Mouse (Mus musculus) liver, adult 2 months (tissue): ENCODE measurements around the gene Ubr4. TPM values are rescaled to one million over a fixed set of nuclear protein-coding genes. Genes with fewer than 3 reads are reported as not detected.

Experiments
- DNase-seq: peaks from one replicate; pipeline ENCODE4 v3.0.0-alpha.2; 2011; ENCODE audit warnings: low read depth, low spot score; ENCODE audit errors: extremely low read depth
- H3K27ac ChIP-seq: fragments of 200-500 bp; replicated peaks from 2 replicates; pipeline ENCODE4 v1.5.1; 2012; ENCODE audit warnings: low read depth, mild to moderate bottlenecking, control low read depth, inconsistent platforms, low read length; ENCODE audit not compliant: insufficient read depth
- H3K27me3 ChIP-seq: fragments of 200-500 bp; 2 replicates; pipeline ENCODE4 v1.6.1; 2012; ENCODE audit warnings: mild to moderate bottlenecking, moderate library complexity, low read length, inconsistent platforms; ENCODE audit not compliant: control insufficient read depth, insufficient read depth
- H3K36me3 ChIP-seq: fragments of 200-500 bp; 2 replicates; pipeline ENCODE4 v1.6.1; 2012; ENCODE audit warnings: low read length, inconsistent platforms; ENCODE audit not compliant: control insufficient read depth, insufficient read depth
- H3K4me1 ChIP-seq: fragments of 200-500 bp; 2 replicates; pipeline ENCODE4 v1.6.1; 2011; ENCODE audit warnings: low read length; ENCODE audit not compliant: control insufficient read depth, insufficient read depth
- H3K4me3 ChIP-seq: fragments of 200-500 bp; 2 replicates; pipeline ENCODE4 v1.5.1; 2011; ENCODE audit warnings: low read depth, mild to moderate bottlenecking, control low read depth, low read length, moderate library complexity; ENCODE audit not compliant: insufficient read depth
- H3K79me2 ChIP-seq: fragments of 200-500 bp; 2 replicates; pipeline ENCODE4 v1.6.1; 2012; ENCODE audit warnings: inconsistent platforms, mild to moderate bottlenecking, low read length, moderate library complexity; ENCODE audit not compliant: control insufficient read depth, insufficient read depth
- H3K9ac ChIP-seq: fragments of 200-500 bp; 2 replicates; pipeline ENCODE4 v1.6.1; 2012; ENCODE audit warnings: low read depth, mild to moderate bottlenecking, control low read depth, inconsistent platforms, low read length
- CTCF ChIP-seq: fragments of 200-500 bp; IDR thresholded peaks from 2 replicates; pipeline ENCODE4 v1.5.1; 2011; ENCODE audit warnings: low read depth, low read length, control low read depth
- POLR2A ChIP-seq: fragments of 200-500 bp; IDR thresholded peaks from 2 replicates; pipeline ENCODE4 v1.6.1; 2011; ENCODE audit warnings: low read length, control low read depth; ENCODE audit not compliant: insufficient read depth; ENCODE audit errors: extremely low read depth
- WGBS: fragments of 180-500 bp; shearing (Covaris S2); methylation state at CpG from one replicate; pipeline ENCODE4 v1.1.7; 2018; 5-methylcytosine and 5-hydroxymethylcytosine counted together
- polyA plus RNA-seq: library from polyadenylated mRNA; depleted of rRNA; stranded (reverse); fragments of >200 nt; gene quantifications from 2 replicates; pipeline ENCODE4 v1.2.3, GENCODE M21; 2012
- total RNA-seq: library from RNA; depleted of rRNA; stranded (reverse); fragments of >200 nt; gene quantifications from 2 replicates; pipeline ENCODE4 v1.2.3, GENCODE M21; 2014

Gene Ubr4
- total and polyA plus RNA-seq, 2 experiments, result 56.7 to 149 TPM

- no peaks in the 10 kb centered on the region for H3K4me1 ChIP-seq
- peaks cover 60% of the 10 kb centered on the region for H3K36me3 ChIP-seq
- H3K9ac ChIP-seq, result no peak overlapping the region
Observed at GRCm38 (mm10) chr4:139470198-139470597, 117.8 kb downstream of the Ubr4 start.

GRCm38 (mm10) chr4:139476663-139477625, 124.5 kb downstream of the Ubr4 start:
- no peaks in the 10 kb centered on the region for H3K4me1 ChIP-seq
- DNase-seq, result no peak
- no peak overlapping the region for H3K27ac ChIP-seq
- H3K36me3 ChIP-seq, result peaks cover 55% of the 10 kb centered on the region
- H3K4me3 ChIP-seq, result no peak overlapping the region
- no peaks in the 10 kb centered on the region for H3K27me3 ChIP-seq
- H3K79me2 ChIP-seq, result no peaks in the 10 kb centered on the region
- no peak overlapping the region for H3K9ac ChIP-seq
- WGBS, result 89% methylated on average over 16 of the region's 16 CpGs
- no peak for TF ChIP-seq POLR2A
- TF ChIP-seq CTCF, result no peak

More at GRCm38 (mm10) chr4:139470198-139470597, 117.8 kb downstream of the Ubr4 start:
- Histone ChIP-seq H3K4me3 (no peak overlapping the region), H3K27me3 (no peaks in the 10 kb centered on the region), H3K27ac (no peak overlapping the region), H3K79me2 (no peaks in the 10 kb centered on the region)
- peak; percentile 91 for TF ChIP-seq CTCF
- no peak for TF ChIP-seq POLR2A
- WGBS, result 51% methylated on average over 7 of the region's 7 CpGs
- DNase-seq, result peak; percentile 61

DNA sequence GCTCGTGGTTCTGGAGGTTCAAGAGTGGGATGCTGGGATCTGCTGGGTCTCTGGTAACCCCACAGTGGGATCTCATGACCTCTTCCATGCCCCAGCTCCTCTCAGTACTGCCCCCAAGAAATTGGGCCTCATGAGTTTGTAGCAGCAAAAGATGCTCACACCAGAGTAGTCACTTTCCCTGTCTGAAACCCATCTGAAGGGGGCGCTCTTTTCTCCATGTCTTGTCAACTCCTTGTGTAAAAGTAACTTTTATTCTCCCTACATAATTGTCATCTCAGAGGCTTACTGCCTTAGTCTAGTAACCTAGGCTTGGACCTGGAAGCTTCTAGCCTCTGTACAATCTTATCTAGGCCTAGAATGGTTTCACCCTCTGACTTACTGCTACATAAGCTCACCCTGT, 125.6 kb downstream of the Ubr4 start:
- DNase-seq, result no peak
- TF ChIP-seq CTCF (no peak), POLR2A (no peak)
- no peaks in the 10 kb centered on the region for H3K27me3 ChIP-seq
- no peaks in the 10 kb centered on the region for H3K79me2 ChIP-seq
- WGBS, result 93% methylated on average over 2 of the region's 2 CpGs
- no peak overlapping the region for H3K4me3 ChIP-seq
- H3K27ac ChIP-seq, result no peak overlapping the region
- peaks cover 48% of the 10 kb centered on the region for H3K36me3 ChIP-seq
- no peak overlapping the region for H3K9ac ChIP-seq
- no peaks in the 10 kb centered on the region for H3K4me1 ChIP-seq

DNA sequence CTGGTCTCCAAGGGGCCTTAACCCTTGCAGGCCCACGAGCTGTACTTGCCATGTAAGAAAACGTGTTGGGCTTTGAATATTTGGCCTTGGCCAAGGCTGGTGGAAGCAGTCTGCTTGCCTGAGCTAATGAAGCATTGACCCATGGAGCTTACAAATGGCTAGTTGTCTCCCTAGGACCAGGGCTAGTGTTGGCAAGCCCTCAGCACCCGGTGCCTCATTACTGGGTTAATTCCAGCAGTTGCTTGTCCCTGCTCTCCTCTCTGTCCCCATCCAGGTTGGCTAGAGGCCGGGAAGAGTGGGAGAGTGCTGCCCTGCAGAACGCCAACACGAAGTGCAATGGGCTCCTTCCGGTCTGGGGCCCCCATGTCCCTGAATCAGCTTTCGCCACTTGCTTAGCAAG, 126.8 kb downstream of the Ubr4 start:
- Histone ChIP-seq H3K79me2 (no peaks in the 10 kb centered on the region), H3K27me3 (no peaks in the 10 kb centered on the region), H3K4me3 (no peak overlapping the region), H3K36me3 (peaks cover 45% of the 10 kb centered on the region), H3K9ac (no peak overlapping the region), H3K4me1 (no peaks in the 10 kb centered on the region), H3K27ac (no peak overlapping the region)
- TF ChIP-seq POLR2A (no peak), CTCF (no peak)
- WGBS, result 90% methylated on average over 8 of the region's 8 CpGs
- DNase-seq, result no peak

DNA sequence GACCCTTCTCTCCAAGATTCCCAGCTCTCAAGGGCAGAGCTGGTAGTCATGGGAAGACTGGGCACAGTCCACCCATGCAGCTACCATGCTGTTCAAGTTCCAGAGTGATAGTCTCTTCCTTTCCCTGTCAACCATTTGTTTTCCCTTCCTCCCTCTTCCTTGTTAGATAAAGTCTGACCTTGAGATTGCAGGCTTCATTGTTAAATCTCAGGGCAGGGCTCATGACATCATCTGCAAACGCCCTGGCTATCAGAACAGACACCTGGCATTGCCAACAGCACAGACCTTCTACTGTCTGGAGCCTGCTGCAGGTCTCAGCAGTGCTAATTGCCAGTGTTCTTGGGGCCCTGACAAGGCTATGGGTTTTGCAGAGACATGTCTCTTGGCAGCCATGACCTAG, 129.0 kb downstream of the Ubr4 start:
- peaks cover 45% of the 10 kb centered on the region for H3K36me3 ChIP-seq
- WGBS, result 62% methylated on average over 1 of the region's 1 CpGs
- no peaks in the 10 kb centered on the region for H3K27me3 ChIP-seq
- H3K9ac ChIP-seq, result no peak overlapping the region
- no peak overlapping the region for H3K27ac ChIP-seq
- no peak overlapping the region for H3K4me3 ChIP-seq
- H3K79me2 ChIP-seq, result no peaks in the 10 kb centered on the region
- no peak for DNase-seq
- TF ChIP-seq POLR2A, result no peak
- no peak for TF ChIP-seq CTCF
- no peaks in the 10 kb centered on the region for H3K4me1 ChIP-seq
